Mouse (Mus musculus): ENCODE measurements around the gene Serpinf2.

DNA sequence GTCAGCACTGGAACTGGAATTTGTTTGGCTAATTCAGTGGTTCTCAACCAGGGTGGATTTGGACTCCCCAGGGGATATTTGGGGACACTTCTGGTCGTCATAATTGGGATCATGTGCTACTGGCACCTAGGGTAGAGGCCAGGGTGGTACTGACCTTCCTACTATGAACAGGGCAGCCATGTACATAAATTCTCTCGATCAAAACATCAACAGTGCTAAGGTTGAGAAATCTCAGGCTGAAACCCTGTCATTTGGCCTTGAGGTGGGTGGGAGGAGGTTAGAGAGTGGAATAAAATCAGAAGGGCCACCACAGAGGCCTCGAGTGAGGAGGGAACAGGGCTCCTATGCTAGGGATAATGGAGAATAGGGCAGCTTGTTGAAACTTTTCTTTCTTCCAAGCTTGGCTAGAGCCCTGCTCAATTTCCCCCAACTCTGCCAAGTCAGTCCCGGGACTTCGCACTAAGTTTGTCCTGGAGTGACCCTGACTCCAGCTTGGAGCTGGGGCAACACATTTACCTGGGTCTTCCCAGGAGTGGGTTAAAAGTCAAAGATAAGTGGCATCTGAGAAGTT is 19.8 kb upstream of the Serpinf2 start:
- TF ChIP-seq CTCF (IDR thresholded peaks at IDR 0.05; ENCODE audit: low read depth, low read length) (no peak), TAL1 (conservative IDR thresholded peaks at IDR 0.05; ENCODE audit: low read depth, low read length) (no peak), POLR2AphosphoS5 (IDR thresholded peaks at IDR 0.05; ENCODE audit: insufficient replicate concordance, low read depth, low read length) (no peak), GATA1 (IDR thresholded peaks at IDR 0.05; ENCODE audit: borderline replicate concordance, low read length) (no peak)
